Mouse (Mus musculus) lung, postnatal 0 days (tissue): ENCODE measurements around the gene Polr1d. TPM values are rescaled to one million over a fixed set of nuclear protein-coding genes. Genes with fewer than 3 reads are reported as not detected.
A peak's percentile ranks its signal among the peaks of the same experiment; 100 is the strongest.

Experiments
- ATAC-seq: fragments of 200-750 bp; cut with Nextera tagmentation; 2 replicates; pipeline ENCODE4 v1.8.0; 2017; ENCODE audit warnings: moderate library complexity
- DNase-seq: peaks from one replicate; pipeline ENCODE4 v3.0.0-alpha.2; 2016; ENCODE audit warnings: low spot score
- H3K27ac ChIP-seq: fragments of 300-500 bp; sonication (generic); 2 replicates; pipeline ENCODE4 v1.5.1; 2014; ENCODE audit warnings: antibody characterized with exemption, mild to moderate bottlenecking, low read length, mixed read lengths
- H3K27me3 ChIP-seq: fragments of 300-500 bp; sonication (generic); replicated peaks from 2 replicates; pipeline ENCODE4 v1.6.1; 2014; ENCODE audit warnings: low read length, mixed read lengths; ENCODE audit not compliant: insufficient read depth
- H3K36me3 ChIP-seq: fragments of 300-500 bp; sonication (generic); 2 replicates; pipeline ENCODE4 v1.6.1; 2014; ENCODE audit warnings: low read length, mixed read lengths; ENCODE audit not compliant: insufficient read depth
- H3K4me1 ChIP-seq: fragments of 300-500 bp; sonication (generic); 2 replicates; pipeline ENCODE4 v1.6.1; 2014; ENCODE audit warnings: antibody characterized with exemption, low read depth, low read length, mixed read lengths; ENCODE audit not compliant: insufficient read depth
- H3K4me2 ChIP-seq: fragments of 300-500 bp; sonication (generic); replicated peaks from 2 replicates; pipeline ENCODE4 v1.6.1; 2014; ENCODE audit warnings: low read depth, mild to moderate bottlenecking, low read length, moderate library complexity, mixed read lengths
- H3K4me3 ChIP-seq: fragments of 300-500 bp; sonication (generic); 2 replicates; pipeline ENCODE4 v1.5.1; 2014; ENCODE audit warnings: low read depth, low read length
- H3K9ac ChIP-seq: fragments of 300-500 bp; sonication (generic); replicated peaks from 2 replicates; pipeline ENCODE4 v1.6.1; 2014; ENCODE audit warnings: low read depth, mild to moderate bottlenecking
- H3K9me3 ChIP-seq: fragments of 300-500 bp; sonication (generic); 2 replicates; pipeline ENCODE4 v1.6.1; 2016; ENCODE audit warnings: low read length, mixed read lengths
- CTCF ChIP-seq: IDR thresholded peaks from 2 replicates; pipeline ENCODE4 v1.5.1; 2016; ENCODE audit warnings: antibody characterized with exemption, mild to moderate bottlenecking
- EP300 ChIP-seq: IDR thresholded peaks from 2 replicates; pipeline ENCODE4 v1.6.1; 2016; ENCODE audit warnings: antibody characterized with exemption, mild to moderate bottlenecking, control low read depth
- WGBS: fragments of 180-500 bp; shearing (Covaris S2); extraction: QIAGEN DNeasy Blood & Tissue Kit; methylation state at CpG from one replicate; pipeline ENCODE4 v1.1.7; 2014; 5-methylcytosine and 5-hydroxymethylcytosine counted together
- polyA plus RNA-seq: library from polyadenylated mRNA; unstranded; fragments of >200 nt; fragmentation: Nextera tagmentation; extraction: Ambion mirVana; gene quantifications from 2 replicates; pipeline ENCODE4 v1.2.1, GENCODE M21; 2015

Gene Polr1d
- polyA plus RNA-seq, 1 experiment from 2014 or later: 106 TPM

DNA sequence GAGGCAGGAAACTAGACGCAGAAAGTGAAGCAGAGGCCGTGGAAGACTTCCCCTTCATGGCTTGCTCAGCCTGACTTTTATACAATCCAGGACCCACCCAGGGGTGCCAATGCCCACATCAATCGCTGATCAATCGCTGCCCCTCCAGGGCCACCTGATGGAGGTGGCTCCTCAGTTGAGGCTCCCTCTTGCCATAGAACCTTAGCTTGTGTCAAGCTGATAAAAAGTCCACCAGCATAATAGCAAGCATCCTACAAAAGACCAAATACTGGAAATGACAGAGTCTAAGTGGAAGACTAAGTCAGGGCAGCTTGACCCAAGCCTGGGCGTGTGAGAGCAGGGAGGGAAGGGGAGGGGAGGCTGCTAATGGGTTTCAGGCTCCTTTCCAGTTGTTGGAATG is 40.2 kb upstream of the Polr1d start:
- Histone ChIP-seq H3K9ac (no peak overlapping the region), H3K27me3 (no peaks in the 10 kb centered on the region), H3K27ac (peak overlapping the region; percentile 62), H3K4me1 (peaks cover 14% of the 10 kb centered on the region; the same call in 1 of the 2 replicates), H3K4me2 (no peak overlapping the region), H3K36me3 (0 out of 2 replicates have a peak, but pooled peaks cover 19% of the 10 kb centered on the region), H3K4me3 (no peak overlapping the region), H3K9me3 (no peaks in the 10 kb centered on the region)
- DNase-seq: peak; percentile 27
- 67% methylated on average over 5 of the region's 5 CpGs for WGBS
- ATAC-seq: no peak
- no peak for TF ChIP-seq EP300
- TF ChIP-seq CTCF: no peak

DNA sequence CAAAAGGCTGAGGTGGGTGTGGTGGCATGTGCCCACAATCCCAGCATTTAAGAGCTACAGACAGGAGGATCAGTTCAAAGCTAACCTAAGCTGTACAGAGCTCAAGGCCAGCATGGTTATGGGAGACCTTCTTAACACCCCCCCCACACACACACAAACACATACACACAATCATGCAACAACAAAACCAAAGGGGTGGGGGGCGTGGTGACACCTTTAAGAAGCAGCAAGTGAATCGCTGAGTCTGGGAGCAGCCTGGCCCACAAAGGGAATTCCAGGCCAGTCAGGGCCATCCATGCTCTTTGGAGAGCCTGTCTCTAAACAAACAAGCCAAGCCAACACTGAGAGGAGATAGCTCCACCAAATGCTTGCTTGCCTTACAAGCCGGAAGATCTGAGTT is 39.2 kb upstream of the Polr1d start:
- Histone ChIP-seq H3K27me3 (no peaks in the 10 kb centered on the region), H3K27ac (peak overlapping the region; percentile 58), H3K4me1 (peaks cover 14% of the 10 kb centered on the region; the same call in 1 of the 2 replicates), H3K4me2 (no peak overlapping the region), H3K36me3 (0 out of 2 replicates have a peak, but pooled peaks cover 15% of the 10 kb centered on the region), H3K4me3 (no peak overlapping the region), H3K9ac (no peak overlapping the region), H3K9me3 (no peaks in the 10 kb centered on the region)
- DNase-seq: peak; percentile 43
- WGBS: 33% methylated on average over 3 of the region's 3 CpGs
- TF ChIP-seq CTCF (no peak), EP300 (no peak)
- ATAC-seq: peak; percentile 34

DNA sequence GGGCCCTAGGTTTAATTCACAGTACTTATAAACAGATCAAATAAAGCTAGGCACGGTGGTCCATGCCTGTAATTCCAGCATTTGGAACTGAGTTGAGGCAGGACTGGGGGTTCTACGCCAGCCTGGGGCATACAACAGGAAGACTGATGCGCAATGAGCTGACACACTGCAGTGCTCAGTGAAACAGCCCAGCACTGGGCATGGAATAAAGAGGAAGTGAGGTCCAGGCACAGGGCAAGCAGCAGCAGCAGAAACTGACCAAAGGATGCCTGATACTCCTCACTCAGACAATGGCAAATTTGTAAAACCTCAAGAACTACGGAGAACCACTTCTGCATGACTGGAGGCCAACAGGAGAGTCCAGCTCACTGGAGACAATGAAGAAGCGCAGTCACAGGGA is 37.5 kb upstream of the Polr1d start:
- 72% methylated on average over 5 of the region's 5 CpGs for WGBS
- TF ChIP-seq CTCF (no peak), EP300 (no peak)
- H3K9ac ChIP-seq: no peak overlapping the region
- H3K27ac ChIP-seq: no peak overlapping the region
- no peaks in the 10 kb centered on the region for H3K27me3 ChIP-seq
- peaks cover 14% of the 10 kb centered on the region; the same call in 1 of the 2 replicates for H3K4me1 ChIP-seq
- H3K4me3 ChIP-seq: no peak overlapping the region
- ATAC-seq: no peak
- H3K9me3 ChIP-seq: no peaks in the 10 kb centered on the region
- H3K4me2 ChIP-seq: no peak overlapping the region
- no peak for DNase-seq
- H3K36me3 ChIP-seq: 0 out of 2 replicates have a peak, but pooled peaks cover 10% of the 10 kb centered on the region

DNA sequence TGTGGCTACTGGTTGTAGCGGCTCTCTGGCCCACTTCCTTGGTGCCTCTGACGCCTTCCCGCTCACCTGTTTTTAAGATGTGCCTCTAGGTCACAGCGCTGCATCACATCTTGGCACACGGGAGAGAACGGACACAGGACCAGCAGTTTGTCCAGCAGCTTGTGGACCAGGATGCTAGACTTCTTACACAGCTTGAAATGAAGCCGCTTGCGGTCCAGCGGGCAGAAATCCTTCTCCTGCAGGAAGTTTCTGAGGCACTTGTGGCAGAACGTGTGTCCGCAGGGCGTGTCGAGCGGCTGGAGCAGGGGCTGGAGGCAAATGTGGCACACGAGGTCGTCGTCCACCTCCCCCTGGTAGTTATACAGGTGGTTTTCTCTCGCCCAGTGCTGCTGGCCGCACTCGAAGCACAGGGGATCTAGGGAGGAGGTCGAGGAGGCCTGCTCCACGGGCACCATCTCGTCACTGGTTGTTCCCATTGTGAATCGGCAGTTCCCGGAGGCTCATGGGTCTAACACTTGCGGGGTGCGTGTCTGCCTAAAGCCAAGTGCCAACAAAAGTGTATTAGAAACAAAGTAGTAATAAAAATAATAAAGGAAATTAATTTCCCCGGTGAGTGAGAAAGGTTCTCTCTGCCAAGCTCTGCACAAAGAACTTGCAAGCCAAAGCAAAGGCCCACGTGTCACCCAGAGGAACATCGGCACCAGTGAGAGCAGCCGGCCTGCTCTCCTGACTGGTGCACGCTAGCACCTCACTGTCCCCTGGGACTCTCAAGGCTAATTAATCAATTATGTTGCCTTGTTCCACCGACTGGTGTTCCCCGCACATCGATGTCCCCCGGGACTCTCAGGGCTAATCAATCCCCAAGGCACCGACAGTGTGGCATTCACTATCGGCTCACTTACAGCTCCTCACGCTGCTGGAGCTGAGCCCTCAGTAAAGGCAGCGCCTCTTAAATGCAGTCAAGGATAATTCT is 34.6 kb upstream of the Polr1d start:
- WGBS: 78% methylated on average over 40 of the region's 40 CpGs
- Histone ChIP-seq H3K27me3 (no peaks in the 10 kb centered on the region), H3K4me1 (peaks cover 4% of the 10 kb centered on the region; the same call in 1 of the 2 replicates), H3K27ac (no peak overlapping the region), H3K9ac (no peak overlapping the region), H3K36me3 (0 out of 2 replicates have a peak, but pooled peaks cover 10% of the 10 kb centered on the region), H3K4me2 (no peak overlapping the region), H3K9me3 (no peaks in the 10 kb centered on the region), H3K4me3 (no peak overlapping the region)
- TF ChIP-seq EP300 (no peak), CTCF (no peak)
- no peak for ATAC-seq
- no peak for DNase-seq

DNA sequence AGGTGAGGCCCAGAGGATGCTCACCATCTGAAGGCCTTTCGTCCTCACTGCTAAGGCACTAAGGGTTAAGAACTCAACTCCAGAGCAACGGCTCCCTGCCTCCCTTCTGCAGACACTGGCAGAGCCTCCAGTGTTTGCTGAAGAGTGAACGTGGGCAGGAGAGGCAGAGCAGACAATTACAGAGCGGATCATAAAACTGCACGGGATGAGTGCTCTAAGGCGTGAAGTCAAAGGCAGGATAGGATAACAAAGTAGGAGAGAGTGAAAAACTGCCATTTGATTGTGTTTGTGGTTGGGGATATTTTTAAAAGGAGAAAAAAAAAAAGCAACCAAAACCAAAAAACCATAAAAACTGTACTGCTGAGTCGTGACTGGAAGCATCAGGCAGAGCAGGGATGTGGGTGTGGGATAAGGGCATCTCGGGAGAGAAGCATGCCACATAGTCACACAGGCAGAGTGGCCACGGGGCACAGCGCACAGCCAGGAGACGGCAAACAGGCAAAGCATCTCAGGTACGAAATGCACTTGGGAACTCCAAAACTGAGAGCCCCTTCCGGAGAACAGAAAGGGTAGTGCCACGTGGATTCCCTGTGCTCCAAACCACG is 33.5 kb upstream of the Polr1d start:
- DNase-seq (no peak), ATAC-seq (no peak; the same call in 1 of the 2 replicates)
- Histone ChIP-seq H3K9ac (no peak overlapping the region), H3K27me3 (no peaks in the 10 kb centered on the region), H3K4me3 (no peak overlapping the region), H3K36me3 (0 out of 2 replicates have a peak, but pooled peaks cover 10% of the 10 kb centered on the region), H3K4me1 (no peaks in the 10 kb centered on the region), H3K9me3 (no peaks in the 10 kb centered on the region), H3K27ac (no peak overlapping the region), H3K4me2 (no peak overlapping the region)
- 45% methylated on average over 15 of the region's 15 CpGs for WGBS
- TF ChIP-seq EP300: no peak
- no peak for TF ChIP-seq CTCF

DNA sequence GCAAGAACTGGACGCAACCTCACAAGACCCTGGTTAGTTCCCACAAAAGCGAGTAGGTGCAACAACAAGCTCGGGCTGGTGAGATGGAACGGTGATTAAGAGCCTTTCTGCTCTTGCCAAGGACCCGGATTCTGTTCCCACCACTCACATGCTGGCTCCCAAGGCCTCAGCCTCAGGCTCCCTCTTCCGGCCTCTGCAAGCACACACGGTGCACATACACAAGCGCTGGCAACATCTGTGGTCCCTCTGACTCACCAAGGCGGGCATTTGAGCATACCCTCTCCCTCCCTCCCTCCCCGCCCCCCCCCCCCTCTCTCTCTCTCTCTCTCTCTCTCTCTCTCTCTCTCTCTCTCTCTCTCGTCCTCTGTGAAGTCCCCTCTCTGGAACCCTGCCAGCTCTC is 31.5 kb upstream of the Polr1d start:
- DNase-seq (no peak), ATAC-seq (no peak; the same call in 1 of the 2 replicates)
- Histone ChIP-seq H3K36me3 (no peaks in the 10 kb centered on the region), H3K27me3 (no peaks in the 10 kb centered on the region), H3K27ac (no peak overlapping the region), H3K4me2 (no peak overlapping the region), H3K4me1 (no peaks in the 10 kb centered on the region), H3K9ac (no peak overlapping the region), H3K9me3 (no peaks in the 10 kb centered on the region), H3K4me3 (no peak overlapping the region)
- WGBS: 60% methylated on average over 9 of the region's 11 CpGs
- TF ChIP-seq CTCF: peak; percentile 5; the same call in 1 of the 2 replicates
- no peak for TF ChIP-seq EP300
